Mouse (Mus musculus) cortical plate, adult 2 months (tissue): ENCODE data around the gene Ech1. TPM values are rescaled to one million over a fixed set of nuclear protein-coding genes. Genes with fewer than 3 reads are reported as not detected.

Experiments
- H3K27ac ChIP-seq: fragments of 200-500 bp; 2 replicates; pipeline ENCODE4 v1.5.1; 2012; ENCODE audit warnings: low read length, control low read depth, inconsistent platforms; ENCODE audit not compliant: insufficient read depth
- H3K4me1 ChIP-seq: fragments of 200-500 bp; 2 replicates; pipeline ENCODE4 v1.6.1; 2011; ENCODE audit warnings: low read length; ENCODE audit not compliant: control insufficient read depth, insufficient read depth
- H3K4me3 ChIP-seq: fragments of 200-500 bp; 2 replicates; pipeline ENCODE4 v1.5.1; 2011; ENCODE audit warnings: mild to moderate bottlenecking, low read length, control low read depth; ENCODE audit not compliant: insufficient read depth
- CTCF ChIP-seq: fragments of 200-500 bp; IDR thresholded peaks from 2 replicates; pipeline ENCODE4 v1.5.1; 2011; ENCODE audit warnings: mild to moderate bottlenecking, control low read depth, low read length; ENCODE audit not compliant: insufficient read depth; ENCODE audit errors: extremely low read depth
- POLR2A ChIP-seq: fragments of 200-500 bp; IDR thresholded peaks from 2 replicates; pipeline ENCODE4 v1.6.1; 2011; ENCODE audit warnings: mild to moderate bottlenecking, low read length, control low read depth; ENCODE audit not compliant: insufficient read depth; ENCODE audit errors: extremely low read depth
- polyA plus RNA-seq: library from polyadenylated mRNA; depleted of rRNA; stranded (reverse); fragments of >200 nt; gene quantifications from 2 replicates; pipeline ENCODE4 v1.2.3, GENCODE M21; 2012

The Ech1 gene
- polyA plus RNA-seq, 1 experiment: 92.9 TPM

- TF ChIP-seq POLR2A (no peak), CTCF (no peak)
- H3K27ac ChIP-seq: 0 out of 2 replicates have a peak overlapping the region, but pooled peaks have one; percentile 31
- no peak overlapping the region for H3K4me3 ChIP-seq
- H3K4me1 ChIP-seq: peaks cover 7% of the 10 kb centered on the region
These were observed 22.0 kb upstream of the Ech1 start for GRCm38 (mm10) chr7:28802846-28803588.

- Histone ChIP-seq H3K4me3 (no peak overlapping the region), H3K27ac (no peak overlapping the region), H3K4me1 (peaks cover 11% of the 10 kb centered on the region)
- no peak for TF ChIP-seq CTCF
- no peak for TF ChIP-seq POLR2A
These were observed 21.3 kb upstream of the Ech1 start for GRCm38 (mm10) chr7:28803756-28804155.

- no peak overlapping the region for H3K27ac ChIP-seq
- no peak for TF ChIP-seq POLR2A
- H3K4me1 ChIP-seq: peaks cover 11% of the 10 kb centered on the region
- no peak overlapping the region for H3K4me3 ChIP-seq
These were observed 18.1 kb upstream of the Ech1 start for GRCm38 (mm10) chr7:28806869-28807268.

GRCm38 (mm10) chr7:28807641-28808220 lies 17.3 kb upstream of the Ech1 start:
- peaks cover 11% of the 10 kb centered on the region for H3K4me1 ChIP-seq
- peak overlapping the region; percentile 85 for H3K27ac ChIP-seq
- TF ChIP-seq POLR2A (no peak), CTCF (no peak)
- peak overlapping the region; percentile 64 for H3K4me3 ChIP-seq

GRCm38 (mm10) chr7:28808221-28808941 lies 16.6 kb upstream of the Ech1 start, which contains the start of gene Hnrnpl:
TSS of gene Hnrnpl (plus strand) at chr7:28808541.
- TF ChIP-seq POLR2A: peak; percentile 21; the same call in 1 of the 2 replicates
- TF ChIP-seq CTCF: no peak
- peak within 1 kb of the TSS; percentile 64 for H3K4me3 ChIP-seq
- H3K4me1 ChIP-seq: peaks cover 8% of the 10 kb centered on the region
- H3K27ac ChIP-seq: peak within 1 kb of the TSS; percentile 93

GRCm38 (mm10) chr7:28808957-28809393 lies 16.0 kb upstream of the Ech1 start:
- Histone ChIP-seq H3K27ac (peak overlapping the region; percentile 93), H3K4me3 (peak overlapping the region; percentile 64), H3K4me1 (peaks cover 7% of the 10 kb centered on the region)
- TF ChIP-seq CTCF: no peak
- TF ChIP-seq POLR2A: peak; percentile 90

GRCm38 (mm10) chr7:28809401-28810089 lies 15.5 kb upstream of the Ech1 start:
- Histone ChIP-seq H3K4me3 (peak overlapping the region; percentile 64), H3K27ac (peak overlapping the region; percentile 93), H3K4me1 (peaks cover 7% of the 10 kb centered on the region)
- no peak for TF ChIP-seq CTCF
- TF ChIP-seq POLR2A: 0 out of 2 replicates have a peak, but pooled peaks have one; percentile 20

- Histone ChIP-seq H3K4me1 (peaks cover 8% of the 10 kb centered on the region), H3K27ac (peak overlapping the region; percentile 93), H3K4me3 (peak overlapping the region; percentile 64)
- TF ChIP-seq CTCF: no peak
- TF ChIP-seq POLR2A: peak; percentile 97
These were observed 14.6 kb upstream of the Ech1 start for GRCm38 (mm10) chr7:28810107-28811066.

GRCm38 (mm10) chr7:28811228-28811627 lies 13.8 kb upstream of the Ech1 start:
- Histone ChIP-seq H3K27ac (no peak overlapping the region), H3K4me1 (peaks cover 8% of the 10 kb centered on the region), H3K4me3 (peak overlapping the region; percentile 55)
- TF ChIP-seq CTCF (no peak), POLR2A (no peak)
